Mouse (Mus musculus) bone marrow, adult 2 months (tissue): ENCODE results near the gene Pts. TPM values are rescaled to one million over a fixed set of nuclear protein-coding genes. Genes with fewer than 3 reads are reported as not detected.

Experiments used
- H3K27ac ChIP-seq: fragments of 200-500 bp; 2 replicates; pipeline ENCODE4 v1.5.1; 2012; ENCODE audit warnings: low read depth, mild to moderate bottlenecking, control low read depth, inconsistent platforms, low read length; ENCODE audit not compliant: control insufficient read depth, poor library complexity, insufficient read depth
- H3K4me1 ChIP-seq: fragments of 200-500 bp; 2 replicates; pipeline ENCODE4 v1.6.1; 2011; ENCODE audit warnings: low read length; ENCODE audit not compliant: control insufficient read depth, insufficient read depth
- H3K4me3 ChIP-seq: fragments of 200-500 bp; replicated peaks from 2 replicates; pipeline ENCODE3; 2011; ENCODE audit warnings: mild to moderate bottlenecking, low read depth, low read length, control low read depth; ENCODE audit not compliant: control insufficient read depth
- CTCF ChIP-seq: fragments of 200-500 bp; IDR thresholded peaks from 2 replicates; pipeline ENCODE4 v1.5.1; 2011; ENCODE audit warnings: low read length, control low read depth; ENCODE audit not compliant: control insufficient read depth, insufficient read depth
- POLR2A ChIP-seq: fragments of 200-500 bp; IDR thresholded peaks from 2 replicates; pipeline ENCODE4 v1.6.1; 2011; ENCODE audit warnings: low read depth, mild to moderate bottlenecking, control low read depth, low read length, borderline replicate concordance; ENCODE audit not compliant: control insufficient read depth
- WGBS: fragments of 180-500 bp; shearing (Covaris S2); methylation state at CpG from one replicate; pipeline ENCODE4 v1.1.7; 2018; 5-methylcytosine and 5-hydroxymethylcytosine counted together
- polyA plus RNA-seq: library from polyadenylated mRNA; stranded (reverse); fragments of >200 nt; gene quantifications from 2 replicates; pipeline ENCODE4 v1.2.4, GENCODE M21; 2011; ENCODE audit warnings: low replicate concordance; ENCODE audit not compliant: missing spikeins, insufficient read depth, insufficient read length

Gene Pts
- polyA plus RNA-seq, 1 experiment, result 35.7 TPM

- no peak overlapping the region for H3K4me3 ChIP-seq
- no peak for TF ChIP-seq POLR2A
- no peak for TF ChIP-seq CTCF
- H3K27ac ChIP-seq, result no peak overlapping the region
- 13% methylated on average over 4 of the region's 4 CpGs for WGBS
- no peaks in the 10 kb centered on the region; the same call in 1 of the 2 replicates for H3K4me1 ChIP-seq
These were observed 8.8 kb upstream of the Pts start for GRCm38 (mm10) chr9:50537295-50537694.

- Histone ChIP-seq H3K4me3 (no peak overlapping the region), H3K4me1 (no peaks in the 10 kb centered on the region; the same call in 1 of the 2 replicates), H3K27ac (no peak overlapping the region)
- no peak for TF ChIP-seq CTCF
- no peak for TF ChIP-seq POLR2A
- WGBS, result 48% methylated on average over 7 of the region's 7 CpGs
These were observed 8.1 kb upstream of the Pts start for GRCm38 (mm10) chr9:50536603-50537135.

GRCm38 (mm10) chr9:50535930-50536329, 7.4 kb upstream of the Pts start:
- no peaks in the 10 kb centered on the region; the same call in 1 of the 2 replicates for H3K4me1 ChIP-seq
- H3K4me3 ChIP-seq, result no peak overlapping the region
- WGBS, result 29% methylated on average over 5 of the region's 5 CpGs
- no peak for TF ChIP-seq CTCF
- no peak overlapping the region for H3K27ac ChIP-seq

GRCm38 (mm10) chr9:50533791-50534190, 5.3 kb upstream of the Pts start:
- Histone ChIP-seq H3K4me3 (no peak overlapping the region), H3K27ac (no peak overlapping the region; the same call in 1 of the 2 replicates), H3K4me1 (no peaks in the 10 kb centered on the region; the same call in 1 of the 2 replicates)
- 50% methylated on average over 3 of the region's 3 CpGs for WGBS
- TF ChIP-seq POLR2A, result no peak
- no peak for TF ChIP-seq CTCF

- WGBS, result 0% methylated on average over 11 of the region's 11 CpGs
- no peak for TF ChIP-seq CTCF
- TF ChIP-seq POLR2A, result 0 out of 2 replicates have a peak, but pooled peaks have one; percentile 44
- H3K4me3 ChIP-seq, result peak overlapping the region; percentile 20
- peak overlapping the region; percentile 82 for H3K27ac ChIP-seq
- H3K4me1 ChIP-seq, result no peaks in the 10 kb centered on the region; the same call in 1 of the 2 replicates
These were observed 4.8 kb upstream of the Pts start for GRCm38 (mm10) chr9:50533328-50533727.

- H3K4me1 ChIP-seq, result peaks cover 2% of the 10 kb centered on the region
- WGBS, result 13% methylated on average over 2 of the region's 2 CpGs
- H3K27ac ChIP-seq, result no peak overlapping the region
- no peak overlapping the region for H3K4me3 ChIP-seq
- no peak for TF ChIP-seq CTCF
- no peak for TF ChIP-seq POLR2A
These were observed 2.4 kb upstream of the Pts start for GRCm38 (mm10) chr9:50530890-50531289.

DNA sequence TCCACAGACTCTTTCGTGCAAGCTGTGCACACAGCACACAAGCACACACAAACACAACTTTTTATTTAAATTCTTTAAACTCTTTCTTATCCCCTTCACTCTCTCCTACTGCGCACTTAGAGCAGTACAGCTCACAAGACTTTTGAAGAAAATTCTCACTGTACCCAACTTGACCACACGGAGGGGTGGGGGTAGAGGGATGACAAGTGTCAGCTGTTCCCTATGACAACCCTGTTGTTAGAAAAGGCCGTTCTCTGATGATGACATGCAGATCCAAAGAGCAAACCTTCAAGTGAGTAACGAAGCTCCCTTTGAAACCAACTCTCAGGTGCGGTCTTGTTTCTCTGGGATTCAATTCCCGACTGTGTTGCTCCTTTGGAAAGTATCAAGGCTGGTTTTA, 664 bp downstream of the Pts start:
- 17% methylated on average over 7 of the region's 7 CpGs for WGBS
- H3K4me1 ChIP-seq, result peaks cover 4% of the 10 kb centered on the region
- TF ChIP-seq POLR2A (no peak), CTCF (no peak)
- H3K4me3 ChIP-seq, result peak overlapping the region; percentile 99
- no peak overlapping the region for H3K27ac ChIP-seq

- Histone ChIP-seq H3K27ac (0 out of 2 replicates have a peak overlapping the region, but pooled peaks have one; percentile 6), H3K4me3 (no peak overlapping the region), H3K4me1 (peaks cover 7% of the 10 kb centered on the region)
- WGBS, result 58% methylated on average over 5 of the region's 5 CpGs
- TF ChIP-seq CTCF (no peak), POLR2A (no peak)
These were observed 2.9 kb downstream of the Pts start for GRCm38 (mm10) chr9:50525585-50525984.

DNA sequence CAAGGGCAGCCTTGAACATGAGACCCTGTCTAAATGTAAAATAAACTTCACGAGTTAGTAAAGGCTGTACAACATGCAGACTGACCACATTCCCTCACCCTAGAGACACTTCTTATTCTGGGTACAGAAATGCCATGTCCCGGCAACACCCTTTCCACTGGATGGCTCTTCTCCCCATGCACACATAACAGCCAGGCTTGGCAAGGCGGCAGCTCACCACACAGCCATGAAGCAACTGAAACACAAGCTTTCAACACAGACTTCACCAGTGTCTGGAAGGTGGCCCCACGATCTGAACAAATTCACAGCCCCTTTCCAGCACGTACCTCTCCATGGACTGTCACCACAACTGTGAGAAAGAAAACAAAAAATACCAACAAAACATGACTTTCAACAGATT, 3.6 kb downstream of the Pts start:
- Histone ChIP-seq H3K4me3 (no peak overlapping the region), H3K27ac (peak overlapping the region; percentile 6; the same call in 1 of the 2 replicates), H3K4me1 (peaks cover 7% of the 10 kb centered on the region)
- 49% methylated on average over 5 of the region's 5 CpGs for WGBS
- TF ChIP-seq CTCF (no peak), POLR2A (no peak)
